Mouse (Mus musculus) ES-E14 (cell line): ENCODE measurements around the gene Tmcc1. TPM values are rescaled to one million over a fixed set of nuclear protein-coding genes. Genes with fewer than 3 reads are reported as not detected.

ENCODE experiments used
- DNase-seq: peaks from one replicate; pipeline ENCODE4 v3.0.0-alpha.2; 2013; ENCODE audit warnings: low read depth, low spot score
- H3K27ac ChIP-seq: 2 replicates; pipeline ENCODE4 v1.5.1; 2012; ENCODE audit warnings: low read depth, mild to moderate bottlenecking, low read length, moderate library complexity, mixed read lengths; ENCODE audit not compliant: poor library complexity, insufficient read depth, severe bottlenecking
- H3K36me3 ChIP-seq: 2 replicates; pipeline ENCODE4 v1.6.1; 2012; ENCODE audit warnings: mild to moderate bottlenecking, low read length, moderate library complexity, mixed read lengths; ENCODE audit not compliant: control insufficient read depth, poor library complexity, insufficient read depth, severe bottlenecking
- H3K4me1 ChIP-seq, 2 experiments: fragments of 150-350 bp in 1 of 2; sonication (generic) in 1 of 2; 2 replicates each; pipeline ENCODE4 v1.6.1; 2012; ENCODE audit warnings: low read length in 2 of 2, mild to moderate bottlenecking in 1 of 2, mixed read lengths in 1 of 2; ENCODE audit not compliant: control insufficient read depth in 2 of 2, insufficient read depth in 2 of 2, poor library complexity in 1 of 2
- H3K4me3 ChIP-seq, 2 experiments: fragments of 150-350 bp in 1 of 2; sonication (generic) in 1 of 2; 2 replicates each; pipeline ENCODE4 v1.5.1; 2012; ENCODE audit warnings: low read length in 2 of 2, low read depth in 1 of 2, mild to moderate bottlenecking in 1 of 2, mixed read lengths in 1 of 2; ENCODE audit not compliant: insufficient read depth in 1 of 2, poor library complexity in 1 of 2, severe bottlenecking in 1 of 2
- H3K9ac ChIP-seq: 2 replicates; pipeline ENCODE4 v1.6.1; 2012; ENCODE audit warnings: low read depth, mild to moderate bottlenecking, low read length, mixed read lengths; ENCODE audit not compliant: poor library complexity, insufficient read depth, severe bottlenecking
- H3K9me3 ChIP-seq: fragments of 150-350 bp; sonication (generic); 2 replicates; pipeline ENCODE4 v1.6.1; 2012; ENCODE audit warnings: low read depth, mild to moderate bottlenecking, low read length; ENCODE audit not compliant: control insufficient read depth, insufficient read depth
- CHD2 ChIP-seq: IDR thresholded peaks from 2 replicates; pipeline ENCODE4 v1.6.1; 2014; ENCODE audit warnings: mild to moderate bottlenecking, low read depth, low read length, inconsistent platforms
- HCFC1 ChIP-seq: IDR thresholded peaks from 2 replicates; pipeline ENCODE4 v1.6.1; 2012; ENCODE audit warnings: low read length, inconsistent platforms, borderline replicate concordance; ENCODE audit not compliant: insufficient read depth
- MAFK ChIP-seq: IDR thresholded peaks from 2 replicates; pipeline ENCODE4 v1.6.1; 2014; ENCODE audit warnings: mild to moderate bottlenecking, low read depth, low read length, inconsistent platforms; ENCODE audit not compliant: insufficient read depth
- ZC3H11A ChIP-seq: IDR thresholded peaks from 2 replicates; pipeline ENCODE4 v1.6.1; 2012; ENCODE audit warnings: low read depth, mild to moderate bottlenecking, inconsistent platforms, low read length, borderline replicate concordance
- ZNF384 ChIP-seq: IDR thresholded peaks from 2 replicates; pipeline ENCODE4 v1.6.1; 2012; ENCODE audit warnings: low read depth, low read length, inconsistent platforms
- in situ Hi-C, 2 experiments: fragments of 600-800 bp; cut with MboI; formaldehyde crosslinking; loops; one replicate each; pipeline ENCODE4 v1.15.1; 2025; ENCODE audit warnings: low sequenced_read_pairs in 2 of 2, inconsistent platforms in 1 of 2; ENCODE audit not compliant: unreplicated experiment in 2 of 2
- total RNA-seq: library from RNA; depleted of rRNA; stranded (reverse); fragments of 300-350 nt; gene quantifications from 2 replicates; pipeline ENCODE4 v1.2.3, GENCODE M21; 2012

Tmcc1 gene
- total RNA-seq, 1 experiment: 29.3 TPM

DNA sequence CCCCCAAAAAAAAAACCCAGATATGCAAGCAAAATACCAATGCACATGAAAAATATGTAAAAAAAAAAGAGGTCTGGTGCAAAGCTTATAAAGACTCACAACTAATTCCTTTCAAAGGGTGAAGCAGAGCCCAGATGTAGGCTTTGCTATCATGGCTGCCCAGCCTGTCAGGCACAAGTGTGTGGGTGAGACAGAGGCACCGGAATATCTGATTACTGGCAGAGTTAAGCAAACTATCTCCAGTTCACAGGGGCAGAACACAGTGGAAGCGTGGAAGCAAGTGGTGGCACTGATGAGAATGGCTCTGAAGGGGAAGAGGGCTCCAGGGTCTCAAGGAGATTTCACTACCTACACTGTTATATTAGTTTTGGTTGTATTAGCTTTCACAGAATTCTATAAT is 155.1 kb downstream of the Tmcc1 start:
- no peaks in the 10 kb centered on the region for H3K4me1 ChIP-seq
- H3K36me3 ChIP-seq: no peaks in the 10 kb centered on the region
- TF ChIP-seq HCFC1 (no peak), CHD2 (no peak), MAFK (no peak), ZNF384 (no peak), ZC3H11A (no peak)
- H3K27ac ChIP-seq: no peak overlapping the region
- no peak for DNase-seq
- H3K9ac ChIP-seq: no peak overlapping the region
- H3K4me3 ChIP-seq: no peak overlapping the region
- in situ Hi-C loops: no loop called here
- H3K9me3 ChIP-seq: no peaks in the 10 kb centered on the region

DNA sequence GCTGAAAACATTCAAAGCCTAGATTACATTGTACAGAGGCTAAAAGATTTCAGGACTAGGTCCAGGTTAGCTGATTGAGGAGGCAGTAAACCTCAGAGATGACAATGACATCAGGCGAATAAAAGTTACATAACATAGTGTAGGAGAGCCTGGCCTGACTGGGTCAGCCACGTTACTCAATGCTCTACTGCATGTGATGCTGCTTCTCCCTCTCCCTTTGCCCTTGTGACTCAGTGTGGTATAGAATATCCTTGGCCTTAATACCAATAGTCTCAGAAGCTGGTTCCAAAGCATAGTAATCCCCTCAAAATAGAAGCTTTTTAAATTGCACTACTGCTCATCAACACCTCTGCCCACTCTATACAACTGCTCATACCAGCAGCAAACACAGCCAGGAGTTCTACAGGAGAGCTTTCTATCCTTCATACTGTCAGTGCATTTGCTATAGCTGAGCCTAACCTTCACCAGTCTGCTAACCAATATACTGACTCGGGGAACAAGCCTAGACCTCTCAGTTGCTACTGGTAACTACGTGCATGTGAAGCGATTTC is 155.9 kb downstream of the Tmcc1 start:
- no peak overlapping the region for H3K9ac ChIP-seq
- H3K9me3 ChIP-seq: no peaks in the 10 kb centered on the region
- in situ Hi-C loops: no loop called here
- no peak overlapping the region for H3K4me3 ChIP-seq
- H3K4me1 ChIP-seq: no peaks in the 10 kb centered on the region
- H3K27ac ChIP-seq: no peak overlapping the region
- H3K36me3 ChIP-seq: no peaks in the 10 kb centered on the region
- DNase-seq: no peak
- TF ChIP-seq HCFC1: no peak
- TF ChIP-seq ZNF384: no peak
- no peak for TF ChIP-seq CHD2
- TF ChIP-seq ZC3H11A: no peak
- no peak for TF ChIP-seq MAFK

DNA sequence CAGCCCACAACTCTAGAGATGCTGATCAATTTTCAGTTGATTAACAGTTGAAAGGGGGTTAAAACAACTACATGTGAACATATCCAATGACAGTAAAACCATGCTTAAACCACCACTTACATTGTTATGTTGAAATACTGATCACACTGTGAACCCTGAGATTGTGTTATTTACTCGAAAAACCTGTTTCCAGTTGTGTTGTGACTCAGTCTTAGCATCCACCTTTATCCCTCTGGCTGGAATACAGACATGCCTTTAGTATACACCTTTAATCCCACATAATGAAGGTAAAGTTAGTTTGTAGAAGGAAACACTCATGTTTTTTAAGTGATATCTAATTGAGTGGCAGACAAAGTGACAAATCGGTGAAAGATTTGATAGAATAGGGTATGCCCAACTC is 156.7 kb downstream of the Tmcc1 start:
- Histone ChIP-seq H3K36me3 (no peaks in the 10 kb centered on the region), H3K9ac (no peak overlapping the region), H3K9me3 (no peaks in the 10 kb centered on the region), H3K4me1 (peaks cover 0 to 2% of the 10 kb centered on the region in 2 experiments; a peak in 1 of 4 replicates), H3K27ac (no peak overlapping the region), H3K4me3 (no peak overlapping the region)
- in situ Hi-C loops: no loop called here
- no peak for TF ChIP-seq ZC3H11A
- TF ChIP-seq MAFK: no peak
- TF ChIP-seq ZNF384: no peak
- no peak for TF ChIP-seq HCFC1
- TF ChIP-seq CHD2: no peak
- DNase-seq: no peak

DNA sequence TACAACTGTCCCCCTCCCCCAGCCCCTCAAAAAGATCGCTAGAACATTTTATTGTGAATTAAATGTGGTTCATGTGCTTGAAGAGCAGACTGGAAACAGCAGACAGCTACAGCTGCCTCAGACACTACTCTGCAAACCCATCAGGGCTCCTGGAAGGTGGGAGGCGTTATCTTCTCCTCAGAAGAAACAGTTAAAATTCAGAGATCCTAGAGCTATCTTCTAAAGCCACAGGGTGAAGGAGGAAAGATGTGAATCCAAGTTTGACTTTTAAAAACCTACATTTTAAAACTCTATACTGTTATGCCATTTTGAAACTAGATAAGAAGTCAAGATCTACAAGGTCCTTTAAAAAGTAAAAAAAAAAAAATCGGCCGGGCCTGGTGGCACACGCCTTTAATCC is 162.2 kb downstream of the Tmcc1 start:
- Histone ChIP-seq H3K4me3 (no peak overlapping the region), H3K9ac (no peak overlapping the region), H3K9me3 (no peaks in the 10 kb centered on the region), H3K27ac (no peak overlapping the region), H3K4me1 (peaks cover 0 to 2% of the 10 kb centered on the region in 2 experiments; a peak in 1 of 4 replicates), H3K36me3 (no peaks in the 10 kb centered on the region)
- no peak for DNase-seq
- in situ Hi-C loops: no loop called here
- TF ChIP-seq ZC3H11A: no peak
- no peak for TF ChIP-seq HCFC1
- no peak for TF ChIP-seq ZNF384
- TF ChIP-seq CHD2: no peak
- no peak for TF ChIP-seq MAFK
